Mouse (Mus musculus) erythroblast, embryonic 14.5 days (primary cell): ENCODE data around the gene Eva1a. TPM values are rescaled to one million over a fixed set of nuclear protein-coding genes. Genes with fewer than 3 reads are reported as not detected.

Experiments used
- H3K27me3 ChIP-seq: 2 replicates; pipeline ENCODE4 v1.6.1; 2012; ENCODE audit warnings: inconsistent platforms; ENCODE audit not compliant: control insufficient read depth
- H3K36me3 ChIP-seq: 2 replicates; pipeline ENCODE4 v1.6.1; 2012; ENCODE audit warnings: mild to moderate bottlenecking, inconsistent platforms; ENCODE audit not compliant: control insufficient read depth
- H3K4me1 ChIP-seq: 2 replicates; pipeline ENCODE4 v1.6.1; 2012; ENCODE audit warnings: inconsistent platforms; ENCODE audit not compliant: control insufficient read depth
- H3K4me3 ChIP-seq: replicated peaks from 2 replicates; pipeline ENCODE3; 2012; ENCODE audit warnings: moderate library complexity, mild to moderate bottlenecking, inconsistent platforms
- H3K9me3 ChIP-seq: 2 replicates; pipeline ENCODE4 v1.6.1; 2012; ENCODE audit warnings: low read length, inconsistent platforms, mixed read lengths; ENCODE audit not compliant: control insufficient read depth
- GATA1 ChIP-seq: IDR thresholded peaks from 2 replicates; pipeline ENCODE4 v1.6.1; 2012; ENCODE audit warnings: low read length, inconsistent platforms, mixed read lengths
- TAL1 ChIP-seq: IDR thresholded peaks from 3 replicates; pipeline ENCODE4 v1.6.1; 2012; ENCODE audit warnings: low read length, inconsistent platforms, mixed read lengths
- polyA plus RNA-seq: library from polyadenylated mRNA; stranded (reverse); fragments of >175 nt; gene quantifications from 2 replicates; pipeline ENCODE4 v1.2.3, GENCODE M21; 2012

Gene Eva1a
- polyA plus RNA-seq, 1 experiment: 0.05 TPM

- Histone ChIP-seq H3K4me3 (peak overlapping the region; percentile 51), H3K27me3 (peaks cover 28% of the 10 kb centered on the region), H3K36me3 (no peaks in the 10 kb centered on the region; the same call in 1 of the 2 replicates), H3K9me3 (no peaks in the 10 kb centered on the region), H3K4me1 (no peaks in the 10 kb centered on the region)
- TF ChIP-seq GATA1: no peak
- no peak for TF ChIP-seq TAL1
Measured at GRCm38 (mm10) chr6:82041488-82042295, 849 bp downstream of the Eva1a start.

- peak overlapping the region; percentile 51 for H3K4me3 ChIP-seq
- no peaks in the 10 kb centered on the region for H3K9me3 ChIP-seq
Measured at GRCm38 (mm10) chr6:82042296-82043125, 1.7 kb downstream of the Eva1a start.

GRCm38 (mm10) chr6:82043634-82044033 is 2.8 kb downstream of the Eva1a start:
- peaks cover 28% of the 10 kb centered on the region for H3K27me3 ChIP-seq
- no peaks in the 10 kb centered on the region for H3K9me3 ChIP-seq
- no peak overlapping the region for H3K4me3 ChIP-seq
- no peaks in the 10 kb centered on the region for H3K4me1 ChIP-seq
- TF ChIP-seq GATA1: no peak
- no peak for TF ChIP-seq TAL1
- H3K36me3 ChIP-seq: no peaks in the 10 kb centered on the region; the same call in 1 of the 2 replicates

More at GRCm38 (mm10) chr6:82042296-82043125, 1.7 kb downstream of the Eva1a start:
- Histone ChIP-seq H3K4me1 (no peaks in the 10 kb centered on the region), H3K36me3 (no peaks in the 10 kb centered on the region; the same call in 1 of the 2 replicates), H3K27me3 (peaks cover 28% of the 10 kb centered on the region)
- TF ChIP-seq TAL1: no peak
- TF ChIP-seq GATA1: no peak

GRCm38 (mm10) chr6:82044509-82044908 is 3.7 kb downstream of the Eva1a start:
- Histone ChIP-seq H3K36me3 (no peaks in the 10 kb centered on the region; the same call in 1 of the 2 replicates), H3K4me1 (no peaks in the 10 kb centered on the region), H3K9me3 (no peaks in the 10 kb centered on the region), H3K27me3 (peaks cover 28% of the 10 kb centered on the region), H3K4me3 (no peak overlapping the region)
- no peak for TF ChIP-seq GATA1
- TF ChIP-seq TAL1: no peak

GRCm38 (mm10) chr6:82047977-82048376 is 7.1 kb downstream of the Eva1a start:
- H3K36me3 ChIP-seq: no peaks in the 10 kb centered on the region; the same call in 1 of the 2 replicates
- H3K27me3 ChIP-seq: peaks cover 5% of the 10 kb centered on the region
- H3K9me3 ChIP-seq: no peaks in the 10 kb centered on the region
- no peaks in the 10 kb centered on the region for H3K4me1 ChIP-seq
- TF ChIP-seq GATA1 (no peak), TAL1 (no peak)
- H3K4me3 ChIP-seq: no peak overlapping the region

- no peaks in the 10 kb centered on the region for H3K36me3 ChIP-seq
- TF ChIP-seq GATA1 (no peak), TAL1 (no peak)
- no peaks in the 10 kb centered on the region for H3K27me3 ChIP-seq
- H3K9me3 ChIP-seq: no peaks in the 10 kb centered on the region
- H3K4me1 ChIP-seq: no peaks in the 10 kb centered on the region
- H3K4me3 ChIP-seq: no peak overlapping the region
Measured at GRCm38 (mm10) chr6:82050201-82050600, 9.4 kb downstream of the Eva1a start.

GRCm38 (mm10) chr6:82051569-82051968 is 10.7 kb downstream of the Eva1a start:
- Histone ChIP-seq H3K36me3 (no peaks in the 10 kb centered on the region), H3K4me3 (no peak overlapping the region), H3K4me1 (no peaks in the 10 kb centered on the region), H3K27me3 (no peaks in the 10 kb centered on the region), H3K9me3 (no peaks in the 10 kb centered on the region; the same call in 1 of the 2 replicates)
- TF ChIP-seq GATA1 (no peak), TAL1 (no peak)

GRCm38 (mm10) chr6:82052047-82052725 is 11.3 kb downstream of the Eva1a start:
- no peaks in the 10 kb centered on the region; the same call in 1 of the 2 replicates for H3K9me3 ChIP-seq
- no peaks in the 10 kb centered on the region for H3K4me1 ChIP-seq
- no peak overlapping the region for H3K4me3 ChIP-seq
- no peak for TF ChIP-seq GATA1
- TF ChIP-seq TAL1: no peak
- H3K27me3 ChIP-seq: no peaks in the 10 kb centered on the region
- H3K36me3 ChIP-seq: no peaks in the 10 kb centered on the region
